Mouse (Mus musculus): Measurements from ENCODE around the gene Slc39a11. TPM values are rescaled to one million over a fixed set of nuclear protein-coding genes. Genes with fewer than 3 reads are reported as not detected.

Gene Slc39a11
- polyA plus RNA-seq, 1 experiment from 2014 or later: 15.1 TPM

DNA sequence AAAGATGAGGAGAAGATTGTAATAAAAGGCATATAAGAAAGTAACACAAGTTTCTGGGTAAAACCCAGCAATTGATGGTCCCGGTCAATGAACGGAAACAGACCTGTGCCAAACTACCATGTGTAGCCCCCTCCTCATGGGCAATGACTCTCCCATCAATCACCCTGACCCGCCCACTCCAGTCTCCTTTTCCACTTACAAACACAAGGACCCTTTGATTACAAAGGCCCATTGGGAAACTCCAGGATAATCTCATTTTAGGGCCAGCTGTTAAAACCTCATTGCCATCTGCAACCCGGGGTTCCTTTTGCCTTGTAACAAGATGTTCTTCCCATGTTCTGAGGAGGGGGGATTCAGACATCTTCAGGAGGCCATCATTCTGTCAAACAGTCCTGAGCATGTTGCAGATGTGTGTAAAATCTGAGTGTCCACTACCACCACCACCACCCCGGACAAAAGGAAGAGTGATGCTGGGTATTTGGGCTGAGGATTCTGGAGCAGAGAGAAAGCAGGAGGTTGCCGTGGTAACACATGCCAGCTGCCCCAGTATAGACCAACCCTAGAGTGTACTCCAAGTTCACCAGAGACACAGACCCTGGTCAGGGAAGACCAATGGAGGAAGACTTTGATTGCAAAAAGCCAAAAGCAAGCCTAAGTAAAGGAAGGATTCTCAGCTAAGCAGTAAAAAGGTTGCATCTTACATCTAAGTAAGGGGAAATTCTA, 419.3 kb downstream of the Slc39a11 start:
- 52% methylated on average over 6 of the region's 6 CpGs for WGBS
- no peak overlapping the region for H3K4me3 ChIP-seq (ENCODE audit: low read depth, low read length)
- H3K36me3 ChIP-seq (ENCODE audit: insufficient read depth, low read length): no peaks in the 10 kb centered on the region
- H3K9me3 ChIP-seq (ENCODE audit: low read length): no peaks in the 10 kb centered on the region
- no peak overlapping the region for H3K9ac ChIP-seq (replicated peaks; ENCODE audit: low read depth)
- no peaks in the 10 kb centered on the region for H3K27me3 ChIP-seq (replicated peaks; ENCODE audit: insufficient read depth, low read length)
- H3K27ac ChIP-seq (ENCODE audit: low read length): no peak overlapping the region
- H3K4me1 ChIP-seq (ENCODE audit: insufficient read depth, low read depth, low read length): no peaks in the 10 kb centered on the region
- H3K4me2 ChIP-seq (replicated peaks; ENCODE audit: low read depth, low read length): no peak overlapping the region
- ATAC-seq (no peak), DNase-seq (ENCODE audit: low spot score) (no peak)
- TF ChIP-seq EP300 (IDR thresholded peaks at IDR 0.05) (no peak), CTCF (IDR thresholded peaks at IDR 0.05) (no peak)

DNA sequence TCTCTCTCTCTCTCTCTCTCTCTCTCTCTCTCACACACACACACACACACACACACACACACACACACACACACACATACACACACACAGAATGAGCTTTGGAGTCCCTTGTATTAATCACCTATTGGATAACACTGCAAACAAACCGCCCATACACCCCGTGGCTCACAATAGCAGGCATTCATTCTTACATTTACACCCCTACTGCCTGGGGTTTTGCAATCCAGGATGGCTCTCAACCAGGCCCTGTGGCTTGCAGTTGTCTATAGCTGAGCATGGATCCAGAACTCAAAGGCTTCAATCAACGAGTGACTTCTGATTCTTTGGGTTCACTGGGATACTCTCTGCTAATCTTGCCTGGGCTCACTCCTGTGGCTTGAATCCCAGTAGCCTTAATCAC, 424.1 kb downstream of the Slc39a11 start:
- WGBS: 52% methylated on average over 3 of the region's 3 CpGs
- Histone ChIP-seq H3K4me2 (replicated peaks; ENCODE audit: low read depth, low read length) (no peak overlapping the region), H3K36me3 (ENCODE audit: insufficient read depth, low read length) (no peaks in the 10 kb centered on the region), H3K9me3 (ENCODE audit: low read length) (no peaks in the 10 kb centered on the region), H3K27me3 (replicated peaks; ENCODE audit: insufficient read depth, low read length) (no peaks in the 10 kb centered on the region), H3K4me1 (ENCODE audit: insufficient read depth, low read depth, low read length) (no peaks in the 10 kb centered on the region), H3K9ac (replicated peaks; ENCODE audit: low read depth) (no peak overlapping the region), H3K4me3 (ENCODE audit: low read depth, low read length) (no peak overlapping the region), H3K27ac (ENCODE audit: low read length) (no peak overlapping the region)
- ATAC-seq: no peak
- TF ChIP-seq CTCF (IDR thresholded peaks at IDR 0.05) (no peak), EP300 (IDR thresholded peaks at IDR 0.05) (no peak)
- no peak for DNase-seq (ENCODE audit: low spot score)

DNA sequence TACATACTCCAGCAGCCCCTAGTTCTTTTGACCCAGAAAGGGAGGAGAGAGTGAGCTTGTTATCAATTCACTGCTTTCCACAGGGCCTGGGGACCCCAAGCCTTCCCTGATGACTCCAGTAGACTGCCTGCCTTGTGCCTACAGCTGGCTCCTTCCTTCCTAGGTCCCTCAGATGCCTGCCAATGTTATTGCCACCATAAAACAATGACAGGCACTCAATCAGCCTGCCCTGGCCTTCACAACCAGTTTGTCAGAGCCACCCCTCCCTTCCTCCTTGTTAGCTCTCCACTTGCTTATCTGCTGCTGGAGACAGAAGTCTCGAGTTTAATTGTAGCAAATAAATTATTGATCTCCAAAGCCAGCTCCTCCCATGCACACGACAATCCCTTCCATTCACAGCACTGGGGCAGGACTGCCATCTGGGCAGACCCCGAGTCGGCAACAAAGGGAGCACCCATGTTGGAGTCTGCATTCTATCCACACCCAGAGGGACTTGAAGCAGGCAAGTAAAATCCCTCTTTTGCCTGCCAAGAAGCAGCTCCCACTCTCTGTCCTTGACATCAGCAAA, 426.0 kb downstream of the Slc39a11 start:
- H3K27ac ChIP-seq (ENCODE audit: low read length): no peak overlapping the region

DNA sequence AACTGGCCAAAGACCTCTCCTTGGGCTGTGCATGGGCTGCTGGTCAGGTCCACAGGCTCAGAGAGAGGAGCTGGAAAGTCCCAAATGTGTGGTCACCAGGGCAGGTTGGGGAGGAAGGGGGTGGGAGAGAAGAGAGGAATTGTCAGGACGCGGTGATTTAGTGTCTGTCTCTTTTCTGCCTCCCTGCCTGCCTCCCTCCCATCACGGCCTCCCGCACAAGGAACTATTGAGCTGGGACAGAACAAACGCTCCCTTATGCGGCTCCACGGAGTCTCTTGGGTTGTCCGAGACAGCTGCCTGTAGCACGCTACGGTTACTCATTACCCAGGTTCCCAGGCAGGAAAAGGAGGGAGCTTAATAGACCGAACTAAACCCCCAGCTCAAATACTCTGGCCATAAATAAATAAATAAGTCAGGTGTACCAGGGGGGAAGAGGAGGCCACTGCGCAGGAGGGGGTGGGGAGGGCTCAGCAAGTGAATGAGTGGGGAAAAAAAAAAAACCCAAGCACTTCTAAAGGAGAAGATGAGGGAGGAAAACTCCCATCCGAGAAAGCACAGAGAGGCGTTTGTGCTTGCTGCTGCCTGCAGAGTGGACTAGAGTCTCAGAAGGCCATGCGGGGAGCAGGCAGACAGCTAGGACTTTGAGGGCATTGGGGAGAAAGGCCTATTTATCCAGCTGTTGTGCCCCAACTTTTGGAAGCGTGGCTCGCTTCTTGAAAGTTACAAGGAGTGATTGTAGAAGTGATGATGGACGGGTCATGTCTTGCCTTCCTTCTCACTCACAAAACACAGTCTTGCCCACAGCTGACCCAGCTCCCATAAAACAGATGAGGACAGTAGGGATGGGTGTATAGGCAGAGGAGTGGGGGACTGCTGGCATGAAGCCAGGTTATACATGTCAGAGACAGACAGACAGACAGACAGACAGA, 428.3 kb downstream of the Slc39a11 start:
- TF ChIP-seq EP300 (IDR thresholded peaks at IDR 0.05): no peak
- no peak for TF ChIP-seq CTCF (IDR thresholded peaks at IDR 0.05)
- WGBS: 34% methylated on average over 18 of the region's 18 CpGs
- no peaks in the 10 kb centered on the region for H3K36me3 ChIP-seq (ENCODE audit: insufficient read depth, low read length)
- DNase-seq (ENCODE audit: low spot score) (no peak), ATAC-seq (no peak)
- H3K4me2 ChIP-seq (replicated peaks; ENCODE audit: low read depth, low read length): no peak overlapping the region
- no peaks in the 10 kb centered on the region for H3K9me3 ChIP-seq (ENCODE audit: low read length)
- H3K4me3 ChIP-seq (ENCODE audit: low read depth, low read length): no peak overlapping the region
- no peak overlapping the region for H3K27ac ChIP-seq (ENCODE audit: low read length)
- no peaks in the 10 kb centered on the region for H3K4me1 ChIP-seq (ENCODE audit: insufficient read depth, low read depth, low read length)
- no peaks in the 10 kb centered on the region for H3K27me3 ChIP-seq (replicated peaks; ENCODE audit: insufficient read depth, low read length)
- H3K9ac ChIP-seq (replicated peaks; ENCODE audit: low read depth): no peak overlapping the region

More for the DNA sequence above, 426.0 kb downstream of the Slc39a11 start:
- no peak for DNase-seq (ENCODE audit: low spot score)
- no peak overlapping the region for H3K9ac ChIP-seq (replicated peaks; ENCODE audit: low read depth)
- H3K4me3 ChIP-seq (ENCODE audit: low read depth, low read length): no peak overlapping the region
- 38% methylated on average over 4 of the region's 4 CpGs for WGBS
- no peak for ATAC-seq
- H3K36me3 ChIP-seq (ENCODE audit: insufficient read depth, low read length): no peaks in the 10 kb centered on the region
- no peak overlapping the region for H3K4me2 ChIP-seq (replicated peaks; ENCODE audit: low read depth, low read length)
- no peaks in the 10 kb centered on the region for H3K27me3 ChIP-seq (replicated peaks; ENCODE audit: insufficient read depth, low read length)
- TF ChIP-seq CTCF (IDR thresholded peaks at IDR 0.05) (no peak), EP300 (IDR thresholded peaks at IDR 0.05) (no peak)
- H3K4me1 ChIP-seq (ENCODE audit: insufficient read depth, low read depth, low read length): no peaks in the 10 kb centered on the region
- H3K9me3 ChIP-seq (ENCODE audit: low read length): no peaks in the 10 kb centered on the region

DNA sequence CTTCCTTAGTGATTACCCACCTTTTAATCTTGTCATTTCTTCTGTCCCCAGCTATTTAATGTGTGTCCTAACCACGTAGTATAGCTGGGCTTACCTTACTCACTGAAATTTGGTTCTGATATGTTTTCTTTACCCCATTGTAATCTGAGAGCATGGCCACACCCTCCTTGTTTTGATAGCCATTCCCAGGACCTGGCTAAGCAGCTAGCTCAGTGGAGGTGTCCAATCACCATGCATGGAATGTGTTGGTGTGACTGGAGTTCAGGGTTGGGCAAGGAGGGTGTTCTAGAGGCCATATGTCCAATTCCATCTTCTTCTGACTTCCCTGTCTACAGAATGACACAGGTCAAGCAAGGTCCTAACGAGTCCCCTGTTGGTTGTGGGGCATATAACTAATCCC, 429.2 kb downstream of the Slc39a11 start:
- WGBS: 54% methylated on average over 2 of the region's 2 CpGs
- Histone ChIP-seq H3K4me2 (replicated peaks; ENCODE audit: low read depth, low read length) (no peak overlapping the region), H3K27me3 (replicated peaks; ENCODE audit: insufficient read depth, low read length) (no peaks in the 10 kb centered on the region), H3K4me3 (ENCODE audit: low read depth, low read length) (no peak overlapping the region), H3K4me1 (ENCODE audit: insufficient read depth, low read depth, low read length) (no peaks in the 10 kb centered on the region), H3K27ac (ENCODE audit: low read length) (no peak overlapping the region), H3K9me3 (ENCODE audit: low read length) (no peaks in the 10 kb centered on the region), H3K9ac (replicated peaks; ENCODE audit: low read depth) (no peak overlapping the region), H3K36me3 (ENCODE audit: insufficient read depth, low read length) (no peaks in the 10 kb centered on the region)
- DNase-seq (ENCODE audit: low spot score): no peak
- ATAC-seq: no peak
- TF ChIP-seq CTCF (IDR thresholded peaks at IDR 0.05): no peak
- no peak for TF ChIP-seq EP300 (IDR thresholded peaks at IDR 0.05)

DNA sequence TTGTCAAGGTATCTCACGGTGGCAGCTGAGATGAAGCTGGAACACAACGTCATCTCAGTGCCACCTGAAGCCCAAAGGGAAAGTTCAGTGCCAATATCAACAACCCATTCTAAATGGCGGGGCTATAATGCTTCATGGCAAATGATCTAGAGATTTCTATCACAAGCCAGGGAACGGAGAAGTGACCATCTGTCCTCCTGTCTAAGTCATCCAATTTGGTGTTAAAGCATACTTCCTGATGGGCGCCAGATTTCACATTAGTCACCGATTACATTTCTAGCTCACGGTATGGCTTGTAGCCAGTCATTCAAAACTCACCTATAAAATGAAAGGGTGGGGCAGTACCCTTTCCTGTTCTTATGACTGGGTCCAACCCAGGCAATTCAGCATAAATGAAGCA, 435.1 kb downstream of the Slc39a11 start:
- Histone ChIP-seq H3K9me3 (ENCODE audit: low read length) (no peaks in the 10 kb centered on the region), H3K4me1 (ENCODE audit: insufficient read depth, low read depth, low read length) (no peaks in the 10 kb centered on the region), H3K4me2 (replicated peaks; ENCODE audit: low read depth, low read length) (no peak overlapping the region), H3K27me3 (replicated peaks; ENCODE audit: insufficient read depth, low read length) (no peaks in the 10 kb centered on the region), H3K4me3 (ENCODE audit: low read depth, low read length) (no peak overlapping the region), H3K27ac (ENCODE audit: low read length) (no peak overlapping the region), H3K9ac (replicated peaks; ENCODE audit: low read depth) (no peak overlapping the region), H3K36me3 (ENCODE audit: insufficient read depth, low read length) (no peaks in the 10 kb centered on the region)
- DNase-seq (ENCODE audit: low spot score) (no peak), ATAC-seq (no peak)
- 70% methylated on average over 7 of the region's 7 CpGs for WGBS
- TF ChIP-seq CTCF (IDR thresholded peaks at IDR 0.05): no peak
- no peak for TF ChIP-seq EP300 (IDR thresholded peaks at IDR 0.05)

Measured in lung, postnatal 0 days (tissue).